Mouse (Mus musculus) cerebral cortex, adult 2 months (tissue): ENCODE results near the gene Lif.

Experiments used
- WGBS: fragments of 180-500 bp; shearing (Covaris S2); methylation state at CpG from one replicate; pipeline ENCODE4 v1.1.7; 2018; 5-methylcytosine and 5-hydroxymethylcytosine counted together

The Lif gene

DNA sequence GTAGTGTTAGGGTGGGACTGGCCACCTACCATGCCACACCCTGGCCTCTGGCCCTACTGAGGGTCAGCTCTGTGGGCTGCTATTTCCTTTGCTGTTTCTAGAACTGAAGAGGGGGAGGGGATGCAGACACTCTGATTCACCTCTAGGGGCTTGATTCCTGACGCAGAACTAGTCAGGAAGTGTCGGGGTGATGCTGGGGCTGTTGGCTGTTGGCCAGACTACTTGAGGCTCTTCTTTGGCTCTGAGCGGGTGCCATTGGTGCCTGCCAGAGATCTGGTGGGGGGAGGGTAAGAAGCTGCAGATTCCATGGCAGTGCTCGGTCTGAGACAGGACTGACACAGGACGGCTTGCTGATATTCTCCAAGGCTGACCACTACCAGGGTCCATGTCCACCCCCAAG, 4.6 kb downstream of the Lif start:
- 36% methylated on average over 5 of the region's 5 CpGs for WGBS

- WGBS, result 33% methylated on average over 7 of the region's 7 CpGs
Measured at GRCm38 (mm10) chr11:4262847-4263246, 5.5 kb downstream of the Lif start.

DNA sequence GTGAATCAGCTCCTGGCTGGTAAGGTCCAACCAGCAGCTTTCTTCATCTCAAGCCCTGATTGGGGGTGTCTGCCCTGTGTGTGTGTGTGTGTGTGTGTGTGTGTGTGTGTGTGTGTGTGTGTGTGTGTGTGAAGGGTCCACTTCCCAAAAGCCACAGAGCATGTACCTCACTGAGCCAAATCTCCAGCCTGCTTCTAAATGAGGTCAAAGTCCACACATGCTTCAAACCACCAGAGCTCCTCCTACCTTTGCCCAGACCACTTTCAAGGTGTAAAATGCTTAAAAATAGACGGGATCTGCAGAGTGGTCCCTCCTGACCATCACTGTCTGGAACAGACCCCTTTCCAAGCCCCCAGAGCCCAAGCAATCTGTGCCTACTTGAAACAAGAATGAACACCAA, 5.9 kb downstream of the Lif start:
- WGBS, result 63% methylated on average over 1 of the region's 1 CpGs

DNA sequence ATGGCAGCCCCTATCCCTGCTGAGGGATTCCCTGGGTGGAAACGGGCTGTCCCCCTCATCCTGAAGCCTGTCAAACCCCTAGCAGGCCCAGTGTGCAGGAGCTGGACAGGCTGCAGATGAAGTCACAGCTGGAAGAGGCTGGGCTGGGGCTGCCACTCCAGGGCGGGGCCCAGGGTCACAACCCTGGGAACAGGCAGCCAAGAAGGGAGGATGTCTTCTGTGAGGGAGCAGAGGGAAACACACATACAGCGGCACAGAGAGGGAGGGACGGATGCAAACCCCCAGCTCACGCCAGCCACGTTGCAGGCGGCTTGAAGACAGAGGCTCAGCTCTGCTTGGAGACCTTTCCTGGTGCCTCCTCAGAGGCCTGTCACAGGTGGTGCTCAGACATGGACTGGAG, 6.7 kb downstream of the Lif start:
- 88% methylated on average over 7 of the region's 7 CpGs for WGBS

DNA sequence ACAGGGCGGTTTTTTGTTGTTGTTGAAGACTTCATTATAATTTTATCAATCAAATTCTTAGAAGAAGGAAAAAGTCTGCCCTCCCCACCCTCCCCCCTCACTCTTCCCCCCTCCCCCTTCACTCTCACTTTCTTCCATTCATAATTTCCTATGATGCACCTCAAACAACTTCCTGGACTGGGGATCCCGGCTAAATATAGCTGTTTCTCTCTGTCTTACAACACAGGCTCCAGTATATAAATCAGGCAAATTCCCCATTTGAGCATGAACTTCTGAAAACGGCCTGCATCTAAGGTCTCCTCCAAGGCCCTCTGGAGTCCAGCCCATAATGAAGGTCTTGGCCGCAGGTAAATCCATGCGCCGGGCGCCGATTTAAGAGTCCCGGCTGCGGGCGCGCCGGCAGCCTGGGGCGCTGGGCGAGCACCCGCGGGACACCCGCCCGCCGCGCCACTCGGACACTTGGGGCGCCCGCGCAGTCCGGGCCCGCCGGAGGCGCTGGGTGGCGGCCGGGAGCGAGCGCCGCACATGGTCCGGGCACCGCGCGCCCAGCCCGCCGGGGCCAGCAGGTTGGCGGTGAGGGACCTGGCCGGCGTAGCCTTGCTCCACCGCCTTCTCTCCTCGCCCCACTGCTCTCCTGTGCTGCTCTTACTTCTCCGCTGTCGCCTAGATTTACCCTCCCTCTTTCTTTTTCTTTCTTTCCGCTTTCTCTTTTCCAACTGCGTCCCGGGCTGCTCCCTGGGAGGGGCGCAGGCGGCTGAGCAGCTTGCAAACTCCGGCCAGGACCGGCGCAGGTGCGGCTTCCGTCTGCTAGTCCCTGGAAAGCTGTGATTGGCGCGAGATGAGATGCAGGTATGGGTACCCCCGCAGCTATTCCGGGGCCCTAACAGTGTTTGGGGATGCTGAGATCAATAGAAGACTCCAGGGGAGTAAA, 9.2 kb downstream of the Lif start:
- 1% methylated on average over 61 of the region's 61 CpGs for WGBS

GRCm38 (mm10) chr11:4267202-4267578, 9.8 kb downstream of the Lif start:
- 32% methylated on average over 13 of the region's 13 CpGs for WGBS

DNA sequence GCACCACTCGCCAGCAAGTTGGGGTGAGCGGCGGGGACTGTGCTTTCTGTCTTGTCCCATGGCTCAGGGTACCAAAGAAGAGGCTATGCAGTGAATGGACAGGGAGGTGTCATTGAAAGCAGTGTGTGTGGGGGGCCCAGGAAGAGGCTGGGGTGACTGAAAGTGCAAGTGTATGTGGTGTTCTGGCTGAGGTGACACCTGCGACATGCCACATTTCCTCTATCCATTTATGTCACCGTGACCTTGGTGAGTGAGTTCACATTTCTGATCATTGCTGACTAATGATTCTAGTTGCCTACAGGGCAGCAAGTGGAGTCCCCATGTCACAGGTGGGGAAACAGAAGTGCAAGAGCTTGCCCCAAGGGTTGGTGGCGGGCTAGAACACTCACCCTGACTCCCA, 11.1 kb downstream of the Lif start:
- WGBS, result 92% methylated on average over 6 of the region's 6 CpGs

- 40% methylated on average over 19 of the region's 20 CpGs for WGBS
Measured at GRCm38 (mm10) chr11:4270744-4271459, 13.5 kb downstream of the Lif start.

DNA sequence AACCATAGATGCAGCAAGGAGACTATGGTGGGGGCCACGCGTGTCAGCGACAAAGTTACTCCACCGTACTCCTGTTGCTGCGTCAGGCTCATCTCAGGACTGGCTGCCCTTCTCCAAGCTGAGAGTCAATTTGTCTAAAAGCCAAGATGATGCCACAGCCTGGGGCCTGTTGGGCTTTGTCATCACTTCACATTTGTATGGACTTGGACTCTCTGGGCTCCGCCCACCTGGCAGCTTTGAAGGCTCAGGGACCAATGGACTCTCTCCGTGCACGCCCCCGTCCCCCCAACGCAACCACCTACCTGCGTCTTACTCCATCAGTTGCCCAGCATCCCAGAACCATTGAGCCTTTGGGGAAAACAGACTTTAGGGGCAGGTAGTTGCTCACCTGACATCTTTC, 14.2 kb downstream of the Lif start:
- 77% methylated on average over 11 of the region's 11 CpGs for WGBS

DNA sequence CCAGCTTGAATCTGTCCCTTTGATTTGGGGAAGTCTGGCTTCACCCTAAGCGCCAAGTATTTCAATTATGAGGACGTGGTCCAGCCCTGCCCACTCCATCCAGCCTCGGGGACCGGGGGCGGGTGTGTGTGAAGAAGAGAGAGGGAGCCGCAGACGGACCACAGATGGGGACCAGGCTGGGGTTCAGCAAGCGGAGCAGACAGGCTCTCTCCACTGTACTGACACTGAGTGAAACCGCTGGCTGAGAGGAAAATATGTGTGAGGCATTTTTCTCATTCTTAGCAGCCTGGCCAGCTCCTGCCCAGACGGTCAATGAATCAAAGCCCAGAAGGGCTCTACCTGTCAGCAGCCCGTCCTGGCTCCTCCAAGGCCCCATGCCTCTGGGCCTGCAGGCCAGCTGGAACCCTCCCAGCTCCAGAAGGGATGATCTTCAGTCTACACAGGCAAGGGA, 19.1 kb downstream of the Lif start:
- 68% methylated on average over 11 of the region's 11 CpGs for WGBS

- WGBS, result 72% methylated on average over 7 of the region's 7 CpGs
Measured at GRCm38 (mm10) chr11:4279909-4280308, 22.6 kb downstream of the Lif start.

DNA sequence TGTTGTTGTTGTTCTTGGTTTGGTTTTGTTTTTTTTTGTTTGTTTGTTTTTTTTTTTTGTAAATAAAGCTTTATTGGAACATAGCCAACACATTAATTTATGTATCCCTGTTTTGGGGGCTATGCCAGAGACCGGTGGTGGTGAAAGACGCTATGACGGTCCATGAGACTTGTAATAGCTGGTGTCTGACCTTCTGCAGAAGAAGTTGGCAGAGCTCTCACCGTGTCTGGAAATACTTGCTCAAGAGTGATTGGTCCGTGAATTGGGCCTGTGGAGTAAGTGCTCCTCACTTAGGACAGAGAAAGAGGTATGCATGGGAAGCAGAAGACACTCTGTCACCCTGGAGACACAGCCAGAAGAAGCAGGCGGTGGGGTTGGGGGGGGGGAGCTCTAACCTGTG, 24.5 kb downstream of the Lif start:
- WGBS, result 87% methylated on average over 6 of the region's 6 CpGs

- whole genome bisulfite sequencing, result 50% methylated on average over 4 of the region's 4 CpGs
Measured at GRCm38 (mm10) chr11:4283627-4284026, 26.3 kb downstream of the Lif start.

DNA sequence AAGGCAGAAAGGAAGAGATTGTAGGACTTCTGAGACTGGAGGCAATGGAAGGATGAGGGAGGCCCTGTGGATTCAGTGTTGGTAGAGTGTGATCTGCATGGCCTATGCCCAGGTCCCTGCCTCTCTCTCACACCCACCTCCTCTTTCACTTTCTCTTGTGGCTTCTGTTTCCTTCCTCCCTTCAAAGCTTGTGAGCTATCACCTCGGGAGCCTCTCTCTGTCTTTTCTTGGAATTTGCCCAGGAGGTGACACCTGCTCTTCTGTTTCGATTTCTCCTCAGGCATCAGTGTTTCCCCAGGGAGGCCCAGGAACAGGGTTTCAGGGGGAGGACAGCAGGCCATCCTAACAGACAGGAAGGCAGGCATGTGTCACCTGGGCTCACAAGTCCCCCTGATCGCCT, 31.9 kb downstream of the Lif start:
- 80% methylated on average over 3 of the region's 3 CpGs for WGBS

DNA sequence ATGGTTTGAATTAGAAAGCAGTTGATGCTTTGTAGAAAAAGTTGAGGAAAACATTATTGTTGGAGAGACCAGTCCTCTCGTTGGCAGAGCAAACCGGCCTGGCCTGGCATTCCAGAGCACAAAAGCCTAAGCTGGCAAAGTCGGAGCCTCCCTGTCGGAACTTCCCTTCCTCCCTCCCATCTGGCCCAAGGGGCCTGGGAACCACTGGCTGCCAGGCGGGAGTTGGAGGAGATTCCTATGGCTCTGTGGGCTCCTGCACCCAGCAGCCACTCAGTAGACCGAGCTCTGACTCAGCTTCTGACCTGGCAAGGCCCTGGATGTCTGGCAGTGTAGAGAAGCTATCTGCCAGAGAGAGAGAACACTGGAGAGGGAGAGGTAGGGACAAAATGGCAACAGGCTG, 34.3 kb downstream of the Lif start:
- 63% methylated on average over 6 of the region's 6 CpGs for WGBS

DNA sequence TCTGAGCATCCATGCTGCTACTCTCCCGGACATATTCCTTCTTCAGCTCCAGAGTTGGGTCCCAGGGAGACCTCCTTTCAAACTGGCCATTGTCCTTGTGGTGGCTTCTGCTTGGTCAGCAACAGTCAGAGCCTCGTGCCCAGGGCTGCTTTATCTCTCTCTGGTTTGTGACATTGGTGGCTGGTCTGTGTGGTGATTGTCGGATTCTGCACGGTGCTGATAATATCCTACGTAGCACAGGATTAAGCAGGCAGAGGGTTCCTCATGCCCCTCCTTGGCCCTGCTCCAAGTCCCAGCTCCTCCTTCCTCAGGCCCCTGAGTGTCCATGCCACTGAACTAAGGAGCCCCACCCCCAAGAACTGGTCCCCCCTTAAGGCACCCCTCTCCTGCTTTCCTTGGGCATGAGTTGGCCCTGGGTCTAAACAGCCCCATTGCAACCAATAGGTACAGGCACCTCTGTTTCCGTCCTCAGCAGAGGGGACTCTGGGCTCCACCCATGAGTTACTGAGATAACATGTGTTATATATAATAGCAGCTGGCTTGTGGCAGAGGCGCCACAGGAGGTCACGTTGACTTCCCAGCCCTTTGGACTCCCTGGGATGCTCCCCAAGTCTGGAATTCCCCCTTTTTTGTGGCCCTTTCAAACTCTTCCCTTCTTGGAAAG, 35.0 kb downstream of the Lif start:
- 84% methylated on average over 8 of the region's 8 CpGs for WGBS

- 94% methylated on average over 6 of the region's 6 CpGs for WGBS
Measured at GRCm38 (mm10) chr11:4292888-4293247, 35.5 kb downstream of the Lif start.

DNA sequence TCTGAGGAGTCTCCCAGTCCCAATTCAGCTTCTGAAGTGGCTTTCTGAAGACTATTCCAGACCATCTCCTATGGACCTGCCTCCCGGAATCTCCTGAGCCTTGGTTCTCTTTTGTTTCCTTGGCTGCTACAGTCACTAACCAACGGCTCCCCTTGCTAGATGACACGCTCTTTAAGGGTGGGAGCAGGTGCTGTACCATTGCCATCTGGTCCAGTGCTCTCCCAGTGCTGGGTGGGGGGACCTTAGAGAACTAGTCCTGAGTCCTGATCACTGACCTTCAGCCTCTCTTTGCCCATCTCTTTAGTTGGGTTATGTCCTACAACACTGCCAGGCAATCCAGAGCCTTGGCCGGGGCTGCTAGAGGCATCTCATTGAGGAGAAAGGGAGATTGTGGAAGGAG, 36.1 kb downstream of the Lif start:
- 94% methylated on average over 4 of the region's 4 CpGs for WGBS

GRCm38 (mm10) chr11:4294047-4294446, 36.7 kb downstream of the Lif start:
- WGBS, result 84% methylated on average over 6 of the region's 6 CpGs

DNA sequence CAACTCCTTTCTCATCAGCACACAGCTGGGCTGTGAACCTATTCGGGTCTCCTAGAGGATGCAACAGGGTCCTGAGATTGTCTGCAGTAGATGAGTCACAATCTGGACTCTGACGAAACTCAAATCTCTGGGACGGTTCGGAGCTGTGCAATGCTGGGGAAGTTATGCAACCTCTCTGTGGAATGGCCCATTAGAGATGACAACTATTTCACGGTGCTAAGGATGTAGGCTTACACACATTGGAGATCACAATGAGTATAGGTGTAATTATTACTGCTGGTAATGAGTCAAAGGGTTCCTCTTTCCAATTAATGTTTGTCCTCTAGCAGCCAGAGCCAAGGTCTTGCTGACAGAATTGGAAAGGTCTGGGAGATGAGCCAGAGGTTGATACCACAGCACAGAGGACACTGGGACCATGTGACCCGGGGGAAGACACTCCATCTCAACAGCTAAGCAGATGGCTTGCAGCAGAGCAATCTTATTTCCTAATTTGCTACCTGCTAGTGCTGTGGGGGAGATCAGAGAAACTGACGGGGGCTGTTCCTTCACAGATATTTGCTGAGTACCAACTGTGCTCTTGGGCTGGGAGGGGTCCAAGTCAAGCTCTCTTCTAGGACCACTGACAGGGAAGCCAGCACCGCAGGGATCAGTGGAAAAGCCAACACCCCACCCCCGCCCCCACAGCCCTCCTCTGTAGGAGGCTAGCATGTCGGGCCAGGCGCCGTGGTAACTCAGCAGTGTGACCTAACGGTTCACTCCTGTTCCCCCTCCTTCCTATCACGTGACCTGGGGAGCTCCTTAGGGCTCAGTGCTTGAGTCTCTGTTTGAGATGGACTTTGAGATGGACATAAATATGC, 37.4 kb downstream of the Lif start:
- WGBS, result 39% methylated on average over 14 of the region's 14 CpGs

GRCm38 (mm10) chr11:4296610-4297275, 39.4 kb downstream of the Lif start:
- 73% methylated on average over 10 of the region's 10 CpGs for WGBS
